Mouse (Mus musculus): ENCODE results near the gene Mxi1. TPM values are rescaled to one million over a fixed set of nuclear protein-coding genes. Genes with fewer than 3 reads are reported as not detected.

Mxi1 gene
- total and polyA plus RNA-seq, 2 experiments from 2014 or later = 48.4 to 48.9 TPM

GRCm38 (mm10) chr19:53375816-53376215 lies 65.5 kb downstream of the Mxi1 start:
- Histone ChIP-seq H3K4me2 (ENCODE audit: low read depth) (no peak overlapping the region), H3K4me1 (ENCODE audit: insufficient read depth) (no peaks in the 10 kb centered on the region), H3K9ac (no peak overlapping the region), H3K27me3 (ENCODE audit: insufficient read depth, low read length) (no peaks in the 10 kb centered on the region), H3K27ac (ENCODE audit: low read depth, low read length) (no peak overlapping the region), H3K36me3 (ENCODE audit: insufficient read depth) (peaks cover 37% of the 10 kb centered on the region), H3K9me3 (ENCODE audit: low read length) (no peaks in the 10 kb centered on the region), H3K4me3 (ENCODE audit: low read depth, low read length) (no peak overlapping the region)
- TF ChIP-seq CTCF (IDR thresholded peaks at IDR 0.05; ENCODE audit: low read depth) = no peak
- 92% methylated on average over 9 of the region's 9 CpGs for WGBS
- ATAC-seq (no peak), DNase-seq (no peak)

- no peak overlapping the region for H3K9ac ChIP-seq
- no peak overlapping the region for H3K4me2 ChIP-seq (ENCODE audit: low read depth)
- H3K27ac ChIP-seq (ENCODE audit: low read depth, low read length) = no peak overlapping the region
- no peaks in the 10 kb centered on the region for H3K4me1 ChIP-seq (ENCODE audit: insufficient read depth)
- no peak for TF ChIP-seq CTCF (IDR thresholded peaks at IDR 0.05; ENCODE audit: low read depth)
- H3K9me3 ChIP-seq (ENCODE audit: low read length) = no peaks in the 10 kb centered on the region
- ATAC-seq (no peak), DNase-seq (no peak)
- H3K36me3 ChIP-seq (ENCODE audit: insufficient read depth) = peaks cover 41% of the 10 kb centered on the region
- H3K4me3 ChIP-seq (ENCODE audit: low read depth, low read length) = no peak overlapping the region
- no peaks in the 10 kb centered on the region for H3K27me3 ChIP-seq (ENCODE audit: insufficient read depth, low read length)
- 89% methylated on average over 8 of the region's 8 CpGs for WGBS
These were observed 67.3 kb downstream of the Mxi1 start for GRCm38 (mm10) chr19:53377652-53378051.

- 92% methylated on average over 10 of the region's 10 CpGs for WGBS
- H3K4me1 ChIP-seq (ENCODE audit: insufficient read depth) = no peaks in the 10 kb centered on the region
- DNase-seq = no peak
- no peak for ATAC-seq
- no peak overlapping the region for H3K27ac ChIP-seq (ENCODE audit: low read depth, low read length)
- H3K4me3 ChIP-seq (ENCODE audit: low read depth, low read length) = no peak overlapping the region
- H3K9me3 ChIP-seq (ENCODE audit: low read length) = no peaks in the 10 kb centered on the region
- no peak overlapping the region for H3K4me2 ChIP-seq (ENCODE audit: low read depth)
- no peak overlapping the region for H3K9ac ChIP-seq
- no peak for TF ChIP-seq CTCF (IDR thresholded peaks at IDR 0.05; ENCODE audit: low read depth)
- no peaks in the 10 kb centered on the region for H3K27me3 ChIP-seq (ENCODE audit: insufficient read depth, low read length)
- peaks cover 49% of the 10 kb centered on the region for H3K36me3 ChIP-seq (ENCODE audit: insufficient read depth)
These were observed 68.1 kb downstream of the Mxi1 start for GRCm38 (mm10) chr19:53378421-53378820.

DNA sequence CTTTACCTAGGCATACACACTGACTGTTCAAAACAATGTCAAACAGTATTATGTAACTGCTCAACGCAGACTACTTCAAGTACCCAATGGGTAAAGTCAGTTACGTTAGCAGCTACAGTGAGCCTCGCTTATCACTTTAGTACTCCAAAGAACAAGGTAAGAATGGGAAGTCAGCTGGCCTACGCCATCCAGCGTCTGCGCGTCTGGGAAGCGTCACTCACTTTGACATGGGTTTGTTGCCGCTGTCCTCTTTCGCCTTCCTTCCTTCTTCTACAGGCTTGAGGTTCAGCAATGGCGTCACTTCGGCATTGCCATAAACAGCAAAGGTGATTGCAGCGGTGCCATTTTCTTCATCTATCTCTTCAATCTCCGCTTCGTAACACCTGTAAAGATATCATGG lies 73.0 kb downstream of the Mxi1 start:
- H3K27ac ChIP-seq (ENCODE audit: low read depth, low read length) = no peak overlapping the region
- peaks cover 71% of the 10 kb centered on the region for H3K36me3 ChIP-seq (ENCODE audit: insufficient read depth)
- H3K9ac ChIP-seq = no peak overlapping the region
- H3K4me1 ChIP-seq (ENCODE audit: insufficient read depth) = no peaks in the 10 kb centered on the region
- H3K4me2 ChIP-seq (ENCODE audit: low read depth) = no peak overlapping the region
- 96% methylated on average over 15 of the region's 15 CpGs for WGBS
- no peak for TF ChIP-seq CTCF (IDR thresholded peaks at IDR 0.05; ENCODE audit: low read depth)
- ATAC-seq (no peak), DNase-seq (no peak)
- no peak overlapping the region for H3K4me3 ChIP-seq (ENCODE audit: low read depth, low read length)
- H3K27me3 ChIP-seq (ENCODE audit: insufficient read depth, low read length) = no peaks in the 10 kb centered on the region
- no peaks in the 10 kb centered on the region for H3K9me3 ChIP-seq (ENCODE audit: low read length)

GRCm38 (mm10) chr19:53389417-53389816 lies 79.1 kb downstream of the Mxi1 start:
- peak overlapping the region; percentile 98; the same call in 1 of the 2 replicates for H3K27ac ChIP-seq (ENCODE audit: low read depth, low read length)
- DNase-seq = no peak
- no peaks in the 10 kb centered on the region for H3K27me3 ChIP-seq (ENCODE audit: insufficient read depth, low read length)
- 21% methylated on average over 6 of the region's 6 CpGs for WGBS
- no peak for TF ChIP-seq CTCF (IDR thresholded peaks at IDR 0.05; ENCODE audit: low read depth)
- peak overlapping the region; percentile 72 for H3K4me2 ChIP-seq (ENCODE audit: low read depth)
- H3K9me3 ChIP-seq (ENCODE audit: low read length) = no peaks in the 10 kb centered on the region
- peaks cover 7% of the 10 kb centered on the region; the same call in 1 of the 2 replicates for H3K4me1 ChIP-seq (ENCODE audit: insufficient read depth)
- ATAC-seq = no peak
- H3K4me3 ChIP-seq (ENCODE audit: low read depth, low read length) = peak overlapping the region; percentile 89
- peak overlapping the region; percentile 94 for H3K9ac ChIP-seq
- peaks cover 26% of the 10 kb centered on the region for H3K36me3 ChIP-seq (ENCODE audit: insufficient read depth)

DNA sequence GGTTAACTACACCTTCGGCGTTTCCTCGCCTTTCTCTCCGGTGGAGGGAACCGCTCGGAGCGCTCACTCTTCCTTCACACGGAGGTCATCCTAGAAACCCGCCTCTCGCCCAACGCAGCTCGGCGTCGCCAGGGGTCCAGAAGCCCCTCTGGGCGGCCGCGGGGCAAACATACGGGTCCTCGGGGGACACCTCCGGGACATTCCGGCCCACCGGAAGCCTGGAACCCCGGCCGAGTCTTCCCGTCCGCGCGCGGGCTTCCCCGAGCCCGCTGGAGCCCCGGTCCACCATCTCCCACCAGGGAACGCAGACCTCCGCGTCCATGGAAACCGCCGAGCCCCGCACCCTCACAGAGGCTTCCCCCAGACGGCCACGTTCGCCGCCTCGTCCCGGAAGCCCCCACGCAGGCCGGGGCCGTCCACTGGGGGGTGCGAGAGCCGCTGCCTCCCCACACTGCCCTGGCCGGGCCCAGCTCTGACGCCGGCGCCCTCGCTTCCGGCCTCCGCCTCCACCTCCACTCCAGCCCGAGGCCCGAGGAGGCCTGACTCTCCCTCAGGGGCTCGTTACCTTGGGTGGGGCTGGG lies 79.6 kb downstream of the Mxi1 start:
- Histone ChIP-seq H3K36me3 (ENCODE audit: insufficient read depth) (peaks cover 26% of the 10 kb centered on the region), H3K4me1 (ENCODE audit: insufficient read depth) (peaks cover 7% of the 10 kb centered on the region; the same call in 1 of the 2 replicates), H3K4me2 (ENCODE audit: low read depth) (peak overlapping the region; percentile 72), H3K9me3 (ENCODE audit: low read length) (no peaks in the 10 kb centered on the region), H3K4me3 (ENCODE audit: low read depth, low read length) (peak overlapping the region; percentile 89), H3K9ac (peak overlapping the region; percentile 94), H3K27ac (ENCODE audit: low read depth, low read length) (peak overlapping the region; percentile 98), H3K27me3 (ENCODE audit: insufficient read depth, low read length) (no peaks in the 10 kb centered on the region)
- WGBS = 1% methylated on average over 59 of the region's 59 CpGs
- DNase-seq = no peak
- peak; percentile 76 for ATAC-seq
- TF ChIP-seq CTCF (IDR thresholded peaks at IDR 0.05; ENCODE audit: low read depth) = peak; percentile 31; the same call in 1 of the 2 replicates

- H3K27ac ChIP-seq (ENCODE audit: low read depth, low read length) = peak within 1 kb of the TSS; percentile 98
- DNase-seq (peak; percentile 100), ATAC-seq (peak; percentile 97)
- H3K36me3 ChIP-seq (ENCODE audit: insufficient read depth) = peaks cover 26% of the 10 kb centered on the region
- peak within 1 kb of the TSS; percentile 94 for H3K9ac ChIP-seq
- H3K4me3 ChIP-seq (ENCODE audit: low read depth, low read length) = peak within 1 kb of the TSS; percentile 89
- WGBS = 1% methylated on average over 47 of the region's 48 CpGs
- peaks cover 7% of the 10 kb centered on the region; the same call in 1 of the 2 replicates for H3K4me1 ChIP-seq (ENCODE audit: insufficient read depth)
- no peaks in the 10 kb centered on the region for H3K27me3 ChIP-seq (ENCODE audit: insufficient read depth, low read length)
- H3K4me2 ChIP-seq (ENCODE audit: low read depth) = peak within 1 kb of the TSS; percentile 74
- H3K9me3 ChIP-seq (ENCODE audit: low read length) = no peaks in the 10 kb centered on the region
- TF ChIP-seq CTCF (IDR thresholded peaks at IDR 0.05; ENCODE audit: low read depth) = no peak
These were observed 80.2 kb downstream of the Mxi1 start, which contains the start of gene Smndc1 for GRCm38 (mm10) chr19:53390495-53391007. Gene Smndc1 (minus strand): TSS chr19:53390578.

Measured in forebrain, postnatal 0 days (tissue).